In the genomic region with DNA sequence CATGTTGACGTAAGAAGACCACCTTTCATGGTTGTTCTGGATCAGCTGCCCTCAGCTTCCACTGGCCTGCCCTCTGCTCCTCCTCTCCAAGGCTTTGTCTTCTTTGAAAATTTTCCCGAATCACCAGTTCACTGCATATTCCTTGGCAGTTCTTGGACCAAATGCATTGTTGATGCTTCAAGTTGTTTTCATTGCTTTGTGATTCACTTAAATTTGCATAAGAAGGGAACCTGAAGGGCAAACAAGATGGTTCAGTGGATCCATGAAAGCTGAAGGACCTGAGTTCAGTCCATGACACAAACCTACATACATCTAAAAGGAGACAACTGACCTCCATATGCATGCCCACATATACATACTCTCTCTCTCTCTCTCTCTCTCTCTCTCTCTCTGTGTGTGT, we compare ENCODE assay signal across 16 mouse cellular contexts.
"Had no signal": no experiment of that assay in that cellular context is flagged by ENCODE, and none has a peak within 500 bp of the region (broad histone marks: within the 10 kb centered on the region; RNA-seq: fewer than 3 reads in every experiment).

No protein-coding gene starts in this region.

- H3K4me3 ChIP-seq: lung, embryonic 15.5 days; megakaryocyte, embryonic 14.5 days; midbrain, embryonic 13.5 days; midbrain, embryonic 15.5 days; neural tube, embryonic 12.5 days had no signal

- H3K9ac ChIP-seq: liver, postnatal 0 days; lung, embryonic 15.5 days; midbrain, embryonic 13.5 days; midbrain, embryonic 15.5 days; neural tube, embryonic 12.5 days had no signal

- ATAC-seq: liver, postnatal 0 days; lung, postnatal 0 days; midbrain, embryonic 13.5 days; midbrain, embryonic 15.5 days had no signal

- H3K9me3 ChIP-seq: lung, embryonic 15.5 days; midbrain, embryonic 13.5 days; midbrain, embryonic 15.5 days; neural tube, embryonic 12.5 days had no signal

- H3K36me3 ChIP-seq: lung, embryonic 15.5 days; midbrain, embryonic 13.5 days; midbrain, embryonic 15.5 days; neural tube, embryonic 12.5 days had no signal

- DNase-seq: liver, postnatal 0 days; lung, adult 2 months; lung, postnatal 14 days; lung, postnatal 36 days; right cerebral cortex, postnatal 14 days; thymus, adult 18-20 months; thymus, postnatal 14 days; thymus, postnatal 4 days had no signal

- H3K27me3 ChIP-seq: lung, embryonic 15.5 days; megakaryocyte, embryonic 14.5 days; midbrain, embryonic 13.5 days; midbrain, embryonic 15.5 days; neural tube, embryonic 12.5 days had no signal

- H3K4me2 ChIP-seq: lung, embryonic 15.5 days; midbrain, embryonic 11.5 days; midbrain, embryonic 13.5 days; midbrain, embryonic 15.5 days; neural tube, embryonic 12.5 days had no signal

- H3K4me1 ChIP-seq: lung, embryonic 15.5 days; megakaryocyte, embryonic 14.5 days; midbrain, embryonic 13.5 days; midbrain, embryonic 15.5 days; neural tube, embryonic 12.5 days had no signal

- H3K27ac ChIP-seq: lung, embryonic 15.5 days; macrophage; midbrain, embryonic 13.5 days; midbrain, embryonic 15.5 days; neural tube, embryonic 12.5 days had no signal
